Mouse (Mus musculus) induced T-regulatory cell, adult 2 months (primary cell): Measurements from ENCODE around the gene Apbb1ip.

Source experiments
- DNase-seq: peaks from one replicate; pipeline ENCODE4 v3.0.0-alpha.2; 2012; ENCODE audit warnings: low read depth

Gene Apbb1ip

GRCm38 (mm10) chr2:22775681-22776080 lies 1.8 kb downstream of the Apbb1ip start:
- no peak for DNase-seq

- DNase-seq, result peak; percentile 55
These were observed 2.8 kb downstream of the Apbb1ip start for GRCm38 (mm10) chr2:22776568-22777230.

GRCm38 (mm10) chr2:22777757-22778156 lies 3.9 kb downstream of the Apbb1ip start:
- DNase-seq, result no peak

- no peak for DNase-seq
These were observed 7.0 kb downstream of the Apbb1ip start for GRCm38 (mm10) chr2:22780884-22781283.

GRCm38 (mm10) chr2:22781387-22782009 lies 7.6 kb downstream of the Apbb1ip start:
- no peak for DNase-seq

- no peak for DNase-seq
These were observed 8.2 kb downstream of the Apbb1ip start for GRCm38 (mm10) chr2:22782057-22782456.

- DNase-seq, result peak; percentile 56
These were observed 9.3 kb downstream of the Apbb1ip start for GRCm38 (mm10) chr2:22783137-22783638.

GRCm38 (mm10) chr2:22784186-22784585 lies 10.3 kb downstream of the Apbb1ip start:
- DNase-seq, result peak; percentile 93

GRCm38 (mm10) chr2:22784771-22785170 lies 10.9 kb downstream of the Apbb1ip start:
- DNase-seq, result peak; percentile 63

GRCm38 (mm10) chr2:22788658-22789057 lies 14.8 kb downstream of the Apbb1ip start:
- no peak for DNase-seq

- no peak for DNase-seq
These were observed 15.7 kb downstream of the Apbb1ip start for GRCm38 (mm10) chr2:22789576-22789975.

GRCm38 (mm10) chr2:22790435-22790834 lies 16.5 kb downstream of the Apbb1ip start:
- DNase-seq, result no peak

- peak; percentile 29 for DNase-seq
These were observed 21.2 kb downstream of the Apbb1ip start for GRCm38 (mm10) chr2:22795087-22795486.

GRCm38 (mm10) chr2:22796487-22796886 lies 22.6 kb downstream of the Apbb1ip start:
- peak; percentile 46 for DNase-seq

- no peak for DNase-seq
These were observed 25.6 kb downstream of the Apbb1ip start for GRCm38 (mm10) chr2:22799430-22800041.

- DNase-seq, result peak; percentile 78
These were observed 31.7 kb downstream of the Apbb1ip start for GRCm38 (mm10) chr2:22805589-22805988.

- no peak for DNase-seq
These were observed 32.7 kb downstream of the Apbb1ip start for GRCm38 (mm10) chr2:22806576-22806975.

GRCm38 (mm10) chr2:22807312-22807711 lies 33.4 kb downstream of the Apbb1ip start:
- DNase-seq, result peak; percentile 80

- DNase-seq, result peak; percentile 75
These were observed 37.0 kb downstream of the Apbb1ip start for GRCm38 (mm10) chr2:22810851-22811250.

- peak; percentile 68 for DNase-seq
These were observed 37.6 kb downstream of the Apbb1ip start for GRCm38 (mm10) chr2:22811466-22811865.

GRCm38 (mm10) chr2:22813921-22814320 lies 40.0 kb downstream of the Apbb1ip start:
- DNase-seq, result no peak

- no peak for DNase-seq
These were observed 41.8 kb downstream of the Apbb1ip start for GRCm38 (mm10) chr2:22815674-22816073.

- peak; percentile 28 for DNase-seq
These were observed 42.3 kb downstream of the Apbb1ip start for GRCm38 (mm10) chr2:22816231-22816630.
